Mouse (Mus musculus) hindbrain, embryonic 13.5 days (tissue): Measurements from ENCODE around the gene Gm9844. TPM values are rescaled to one million over a fixed set of nuclear protein-coding genes. Genes with fewer than 3 reads are reported as not detected.
A peak's percentile ranks its signal among the peaks of the same experiment; 100 is the strongest.
"Not testable (repeated sequence)": the region's sequence is repeated elsewhere in the genome, so short reads cannot be mapped to it uniquely, and the experiment has no call there.

Experiments used
- ATAC-seq: fragments of 200-750 bp; cut with Nextera tagmentation; 2 replicates; pipeline ENCODE4 v1.8.0; 2017; ENCODE audit warnings: moderate TSS enrichment; ENCODE audit not compliant: low FRiP score
- H3K27ac ChIP-seq: fragments of 300-500 bp; sonication (generic); 2 replicates; pipeline ENCODE4 v1.5.1; 2015; ENCODE audit warnings: inconsistent platforms, mild to moderate bottlenecking, moderate library complexity
- H3K27me3 ChIP-seq: fragments of 300-500 bp; sonication (generic); 2 replicates; pipeline ENCODE4 v1.6.1; 2015; ENCODE audit warnings: mild to moderate bottlenecking, inconsistent platforms
- H3K36me3 ChIP-seq: fragments of 300-500 bp; sonication (generic); 2 replicates; pipeline ENCODE4 v1.6.1; 2015; ENCODE audit warnings: mild to moderate bottlenecking, inconsistent platforms
- H3K4me1 ChIP-seq: fragments of 300-500 bp; sonication (generic); replicated peaks from 2 replicates; pipeline ENCODE4 v1.6.1; 2015; ENCODE audit warnings: inconsistent platforms
- H3K4me2 ChIP-seq: fragments of 300-500 bp; sonication (generic); 2 replicates; pipeline ENCODE4 v1.6.1; 2015; ENCODE audit warnings: inconsistent platforms, mild to moderate bottlenecking, moderate library complexity
- H3K4me3 ChIP-seq: fragments of 300-500 bp; sonication (generic); 2 replicates; pipeline ENCODE4 v1.5.1; 2015; ENCODE audit warnings: mild to moderate bottlenecking, inconsistent platforms
- H3K9ac ChIP-seq: fragments of 300-500 bp; sonication (generic); 2 replicates; pipeline ENCODE4 v1.6.1; 2015; ENCODE audit warnings: mild to moderate bottlenecking, inconsistent platforms
- H3K9me3 ChIP-seq: fragments of 300-500 bp; sonication (generic); 2 replicates; pipeline ENCODE4 v1.6.1; 2016; ENCODE audit warnings: inconsistent platforms
- WGBS: fragments of 180-500 bp; shearing (Covaris S2); methylation state at CpG from one replicate; pipeline ENCODE4 v1.1.7; 2015; 5-methylcytosine and 5-hydroxymethylcytosine counted together
- polyA plus RNA-seq: library from polyadenylated mRNA; unstranded; fragments of >200 nt; fragmentation: Nextera tagmentation; extraction: Ambion mirVana; gene quantifications from 2 replicates; pipeline ENCODE4 v1.2.1, GENCODE M21; 2015

Gene Gm9844
- polyA plus RNA-seq, 1 experiment from 2014 or later = 38.4 TPM

- H3K4me1 ChIP-seq = peaks cover 18% of the 10 kb centered on the region
- no peak overlapping the region for H3K4me2 ChIP-seq
- no peaks in the 10 kb centered on the region for H3K9me3 ChIP-seq
- H3K9ac ChIP-seq = no peak overlapping the region
- H3K27me3 ChIP-seq = no peaks in the 10 kb centered on the region
- 82% methylated on average over 3 of the region's 3 CpGs for WGBS
- no peak overlapping the region for H3K4me3 ChIP-seq
- peaks cover 45% of the 10 kb centered on the region for H3K36me3 ChIP-seq
- H3K27ac ChIP-seq = no peak overlapping the region
- ATAC-seq = no peak
These were observed 29.5 kb downstream of the Gm9844 start for GRCm38 (mm10) chr7:24891241-24892124.

GRCm38 (mm10) chr7:24892125-24892583 lies 30.1 kb downstream of the Gm9844 start:
- 72% methylated on average over 2 of the region's 2 CpGs for WGBS
- H3K27ac ChIP-seq = no peak overlapping the region
- H3K36me3 ChIP-seq = peaks cover 38% of the 10 kb centered on the region
- no peaks in the 10 kb centered on the region for H3K9me3 ChIP-seq
- peaks cover 11% of the 10 kb centered on the region for H3K4me1 ChIP-seq
- H3K9ac ChIP-seq = no peak overlapping the region
- no peak for ATAC-seq
- no peaks in the 10 kb centered on the region for H3K27me3 ChIP-seq
- H3K4me3 ChIP-seq = no peak overlapping the region
- no peak overlapping the region for H3K4me2 ChIP-seq

GRCm38 (mm10) chr7:24895749-24896148 lies 33.7 kb downstream of the Gm9844 start:
- not testable (repeated sequence) for H3K4me3 ChIP-seq, H3K4me1 ChIP-seq, ATAC-seq, H3K36me3 ChIP-seq, H3K27me3 ChIP-seq, H3K9ac ChIP-seq, H3K27ac ChIP-seq, H3K4me2 ChIP-seq, H3K9me3 ChIP-seq
- WGBS = 86% methylated on average over 2 of the region's 2 CpGs

- no peaks in the 10 kb centered on the region for H3K9me3 ChIP-seq
- H3K4me3 ChIP-seq = no peak overlapping the region
- H3K27me3 ChIP-seq = no peaks in the 10 kb centered on the region
- no peak overlapping the region for H3K9ac ChIP-seq
- no peaks in the 10 kb centered on the region for H3K4me1 ChIP-seq
- no peaks in the 10 kb centered on the region for H3K36me3 ChIP-seq
- no peak overlapping the region for H3K4me2 ChIP-seq
- WGBS = 69% methylated on average over 8 of the region's 8 CpGs
- ATAC-seq = no peak
- H3K27ac ChIP-seq = no peak overlapping the region
These were observed 34.3 kb downstream of the Gm9844 start for GRCm38 (mm10) chr7:24896269-24896668.

GRCm38 (mm10) chr7:24897224-24897623 lies 35.2 kb downstream of the Gm9844 start, which contains the start of gene Cd79a:
Gene Cd79a, plus strand, starts transcription at chr7:24897381.
- 84% methylated on average over 12 of the region's 12 CpGs for WGBS
- Histone ChIP-seq H3K27me3 (no peaks in the 10 kb centered on the region), H3K9me3 (no peaks in the 10 kb centered on the region), H3K4me2 (no peak within 1 kb of the TSS), H3K9ac (no peak within 1 kb of the TSS), H3K4me1 (0 out of 2 replicates have a peak, but pooled peaks cover 4% of the 10 kb centered on the region), H3K27ac (no peak within 1 kb of the TSS), H3K36me3 (no peaks in the 10 kb centered on the region), H3K4me3 (no peak within 1 kb of the TSS)
- no peak for ATAC-seq

GRCm38 (mm10) chr7:24897959-24898358 lies 35.9 kb downstream of the Gm9844 start:
- no peaks in the 10 kb centered on the region for H3K36me3 ChIP-seq
- H3K4me3 ChIP-seq = no peak overlapping the region
- H3K27me3 ChIP-seq = no peaks in the 10 kb centered on the region
- H3K27ac ChIP-seq = no peak overlapping the region
- no peak for ATAC-seq
- 74% methylated on average over 5 of the region's 5 CpGs for WGBS
- no peaks in the 10 kb centered on the region for H3K9me3 ChIP-seq
- no peak overlapping the region for H3K4me2 ChIP-seq
- H3K4me1 ChIP-seq = peaks cover 12% of the 10 kb centered on the region
- no peak overlapping the region for H3K9ac ChIP-seq

- H3K4me1 ChIP-seq = peaks cover 36% of the 10 kb centered on the region
- no peak overlapping the region for H3K4me3 ChIP-seq
- no peak overlapping the region for H3K9ac ChIP-seq
- no peaks in the 10 kb centered on the region for H3K9me3 ChIP-seq
- WGBS = 75% methylated on average over 6 of the region's 6 CpGs
- H3K27ac ChIP-seq = no peak overlapping the region
- ATAC-seq = no peak
- H3K36me3 ChIP-seq = no peaks in the 10 kb centered on the region
- H3K27me3 ChIP-seq = no peaks in the 10 kb centered on the region
- H3K4me2 ChIP-seq = no peak overlapping the region
These were observed 39.1 kb downstream of the Gm9844 start for GRCm38 (mm10) chr7:24901114-24901513.

GRCm38 (mm10) chr7:24901842-24902241 lies 39.8 kb downstream of the Gm9844 start:
- peaks cover 43% of the 10 kb centered on the region for H3K4me1 ChIP-seq
- H3K4me3 ChIP-seq = no peak overlapping the region
- no peaks in the 10 kb centered on the region for H3K27me3 ChIP-seq
- 90% methylated on average over 1 of the region's 1 CpGs for WGBS
- H3K36me3 ChIP-seq = no peaks in the 10 kb centered on the region
- H3K27ac ChIP-seq = peak overlapping the region; percentile 37
- H3K9me3 ChIP-seq = no peaks in the 10 kb centered on the region
- ATAC-seq = no peak
- peak overlapping the region; percentile 79; the same call in 1 of the 2 replicates for H3K9ac ChIP-seq
- H3K4me2 ChIP-seq = peak overlapping the region; percentile 73; the same call in 1 of the 2 replicates

- H3K27me3 ChIP-seq = no peaks in the 10 kb centered on the region
- peak overlapping the region; percentile 37 for H3K27ac ChIP-seq
- ATAC-seq = no peak
- H3K4me1 ChIP-seq = peaks cover 47% of the 10 kb centered on the region
- H3K36me3 ChIP-seq = no peaks in the 10 kb centered on the region
- 66% methylated on average over 2 of the region's 2 CpGs for WGBS
- H3K4me3 ChIP-seq = peak overlapping the region; percentile 62
- H3K9ac ChIP-seq = peak overlapping the region; percentile 79
- H3K4me2 ChIP-seq = peak overlapping the region; percentile 73
- H3K9me3 ChIP-seq = no peaks in the 10 kb centered on the region
These were observed 40.2 kb downstream of the Gm9844 start for GRCm38 (mm10) chr7:24902264-24902629.

- peaks cover 52% of the 10 kb centered on the region for H3K4me1 ChIP-seq
- no peaks in the 10 kb centered on the region for H3K9me3 ChIP-seq
- H3K27ac ChIP-seq = peak within 1 kb of the TSS; percentile 80
- peak within 1 kb of the TSS; percentile 73 for H3K4me2 ChIP-seq
- H3K36me3 ChIP-seq = peaks cover 4% of the 10 kb centered on the region; the same call in 1 of the 2 replicates
- H3K27me3 ChIP-seq = no peaks in the 10 kb centered on the region
- 8% methylated on average over 45 of the region's 68 CpGs for WGBS
- ATAC-seq = no peak
- peak within 1 kb of the TSS; percentile 62 for H3K4me3 ChIP-seq
- peak within 1 kb of the TSS; percentile 79 for H3K9ac ChIP-seq
These were observed 40.8 kb downstream of the Gm9844 start, which contains the start of gene Arhgef1 for GRCm38 (mm10) chr7:24902630-24903443. Gene Arhgef1, plus strand, starts transcription at chr7:24902912.

- 49% methylated on average over 10 of the region's 10 CpGs for WGBS
- Histone ChIP-seq H3K9me3 (no peaks in the 10 kb centered on the region), H3K27ac (no peak overlapping the region), H3K9ac (peak overlapping the region; percentile 79), H3K4me3 (peak overlapping the region; percentile 62), H3K27me3 (no peaks in the 10 kb centered on the region), H3K36me3 (peaks cover 9% of the 10 kb centered on the region), H3K4me1 (peaks cover 52% of the 10 kb centered on the region), H3K4me2 (peak overlapping the region; percentile 73)
- no peak for ATAC-seq
These were observed 41.4 kb downstream of the Gm9844 start for GRCm38 (mm10) chr7:24903444-24903825.

GRCm38 (mm10) chr7:24904070-24904483 lies 42.1 kb downstream of the Gm9844 start:
- Histone ChIP-seq H3K36me3 (peaks cover 15% of the 10 kb centered on the region), H3K4me2 (peak overlapping the region; percentile 73), H3K9me3 (no peaks in the 10 kb centered on the region), H3K4me1 (peaks cover 52% of the 10 kb centered on the region), H3K9ac (peak overlapping the region; percentile 86), H3K27ac (peak overlapping the region; percentile 88), H3K4me3 (peak overlapping the region; percentile 62), H3K27me3 (no peaks in the 10 kb centered on the region)
- ATAC-seq = peak; percentile 98
- WGBS = under 1% methylated on average over 30 of the region's 30 CpGs
